Mouse (Mus musculus) layer of hippocampus, adult 18-20 months (tissue): ENCODE data around the gene Smu1. TPM values are rescaled to one million over a fixed set of nuclear protein-coding genes. Genes with fewer than 3 reads are reported as not detected.
A peak's percentile ranks its signal among the peaks of the same experiment; 100 is the strongest.
"Not testable (repeated sequence)": the region's sequence is repeated elsewhere in the genome, so short reads cannot be mapped to it uniquely, and the experiment has no call there.

Experiments
- DNase-seq, 2 experiments: peaks; one replicate each; pipeline ENCODE4 v3.0.0; 2022; ENCODE audit warnings: low spot score in 2 of 2
- long read RNA-seq: library from polyadenylated mRNA; stranded (forward); transcript quantifications from one replicate; pipeline ENCODE4 v2.0.0, GENCODE M21; 2021
- total RNA-seq, 2 experiments: library from RNA; stranded (reverse); gene quantifications; 2 replicates each; pipeline ENCODE4 v1.2.3; 2021

Gene Smu1
- total RNA-seq: 10 to 100 TPM; 48.9 to 55.4 TPM
- long read RNA-seq, transcript Smu1-201 (12 exons, 2,418 nt): major isoform, 92 of 97 reads
- long read RNA-seq, partial matches to known transcripts: 1 of 97 reads
- long read RNA-seq, other reads (novel, unspliced or antisense): 4 of 97 reads

DNA sequence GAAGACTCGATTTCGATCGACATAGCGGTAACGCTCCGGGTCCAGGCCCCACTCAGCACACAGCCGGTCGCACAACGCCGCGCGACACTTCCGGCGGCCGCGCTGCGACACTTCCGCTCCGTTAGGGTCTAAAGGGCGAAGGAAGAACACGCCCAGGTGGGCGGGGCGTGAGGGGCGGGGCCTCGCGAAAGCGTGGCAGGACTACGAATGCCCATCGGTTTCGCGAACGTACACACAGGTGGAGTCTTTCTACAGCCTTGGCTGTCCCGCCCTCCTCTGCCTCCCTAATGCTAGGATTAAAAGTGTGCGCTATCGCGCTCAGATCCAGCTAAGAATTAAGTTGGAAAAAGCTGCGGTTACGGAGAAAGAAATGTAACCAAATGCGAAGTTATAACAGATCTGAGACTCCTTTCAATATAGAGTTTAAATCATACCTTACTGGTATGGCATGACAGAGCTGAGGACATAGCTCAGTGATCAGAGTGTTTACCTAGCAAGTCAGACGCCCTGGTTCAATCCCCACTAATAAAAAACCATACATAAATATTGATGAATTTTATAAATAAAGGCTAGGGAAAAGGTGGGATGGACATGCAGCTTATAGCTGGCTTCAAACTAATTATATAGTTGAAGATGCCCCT lies at the start of gene Smu1:
Gene Smu1, minus strand, starts transcription at position 144 of the 641 bp plus-strand sequence.
- peak; percentile 93 to 97 for DNase-seq

GRCm38 (mm10) chr4:40807382-40807781 lies 49.7 kb upstream of the Smu1 start:
- DNase-seq: no peak

- no peak for DNase-seq
Observed at GRCm38 (mm10) chr4:40805401-40805800, 47.7 kb upstream of the Smu1 start.

- DNase-seq: no peak
Observed at GRCm38 (mm10) chr4:40802787-40803186, 45.1 kb upstream of the Smu1 start.

- DNase-seq: no peak
Observed at GRCm38 (mm10) chr4:40801908-40802307, 44.2 kb upstream of the Smu1 start.

- DNase-seq: no peak
Observed at GRCm38 (mm10) chr4:40800873-40801272, 43.1 kb upstream of the Smu1 start.

- DNase-seq: not testable (repeated sequence)
Observed at GRCm38 (mm10) chr4:40798833-40799555, 41.3 kb upstream of the Smu1 start.

DNA sequence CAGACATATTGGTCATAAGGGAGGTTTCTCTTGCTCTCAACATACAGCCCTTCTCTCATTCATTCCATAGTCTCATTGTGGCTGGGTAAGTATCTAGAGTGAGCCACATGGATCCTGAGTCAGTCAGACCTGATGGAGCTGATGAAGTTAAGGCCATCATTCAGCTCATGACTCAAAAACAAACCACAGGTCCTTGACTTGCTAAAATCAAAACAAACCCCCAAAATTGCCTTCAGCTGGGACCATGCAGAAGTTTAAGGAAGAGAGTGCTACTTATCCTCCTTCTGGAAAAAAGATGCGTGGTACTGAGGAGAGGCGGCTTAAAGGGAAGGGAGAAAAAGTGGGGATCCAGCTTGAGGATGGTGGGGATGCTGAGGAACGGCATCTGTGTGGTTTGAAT lies 38.0 kb upstream of the Smu1 start:
- DNase-seq: no peak

GRCm38 (mm10) chr4:40794320-40794719 lies 36.6 kb upstream of the Smu1 start:
- DNase-seq: no peak

DNA sequence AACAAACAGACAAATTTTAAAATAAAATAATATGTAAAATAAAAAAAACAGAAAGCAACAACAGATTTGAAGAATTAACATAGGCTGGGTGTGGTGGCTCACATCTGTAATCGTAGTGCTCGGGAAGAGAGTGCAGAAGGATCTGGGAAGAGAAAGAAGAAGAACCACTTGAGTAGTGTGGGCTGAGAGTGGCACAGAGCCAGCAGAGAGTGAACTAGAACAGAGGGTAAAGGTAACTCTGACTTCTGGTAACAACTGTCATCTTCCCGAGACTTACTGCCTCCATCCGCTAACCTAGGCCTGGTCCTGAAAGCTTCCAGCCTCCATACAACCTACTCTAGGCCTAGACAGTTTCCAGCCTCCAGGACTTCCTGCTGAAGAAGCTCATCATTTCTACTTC lies 33.5 kb upstream of the Smu1 start:
- no peak for DNase-seq

GRCm38 (mm10) chr4:40786578-40786977 lies 28.9 kb upstream of the Smu1 start:
- no peak for DNase-seq

GRCm38 (mm10) chr4:40785620-40786166 lies 28.0 kb upstream of the Smu1 start:
- no peak for DNase-seq

GRCm38 (mm10) chr4:40784556-40785169 lies 26.9 kb upstream of the Smu1 start:
- no peak for DNase-seq

DNA sequence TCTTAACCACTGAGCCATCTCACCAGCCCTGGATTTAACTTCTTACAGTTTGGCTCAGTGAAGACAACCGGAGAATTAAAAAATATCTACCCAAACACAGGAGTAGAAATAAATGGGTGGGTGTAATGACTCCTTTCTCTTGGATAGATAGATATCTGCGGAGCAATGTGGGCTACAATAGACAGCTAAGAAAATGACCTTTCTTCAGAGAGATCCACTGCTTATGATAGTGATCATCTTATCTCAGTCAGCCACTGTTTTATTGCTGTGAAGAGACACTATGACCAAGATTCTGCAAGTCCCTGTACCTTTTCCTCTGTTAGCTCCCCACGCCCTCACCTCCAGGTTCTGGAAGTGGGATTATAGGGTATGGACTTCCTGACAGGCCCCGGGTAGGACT lies 25.3 kb upstream of the Smu1 start:
- no peak for DNase-seq

DNA sequence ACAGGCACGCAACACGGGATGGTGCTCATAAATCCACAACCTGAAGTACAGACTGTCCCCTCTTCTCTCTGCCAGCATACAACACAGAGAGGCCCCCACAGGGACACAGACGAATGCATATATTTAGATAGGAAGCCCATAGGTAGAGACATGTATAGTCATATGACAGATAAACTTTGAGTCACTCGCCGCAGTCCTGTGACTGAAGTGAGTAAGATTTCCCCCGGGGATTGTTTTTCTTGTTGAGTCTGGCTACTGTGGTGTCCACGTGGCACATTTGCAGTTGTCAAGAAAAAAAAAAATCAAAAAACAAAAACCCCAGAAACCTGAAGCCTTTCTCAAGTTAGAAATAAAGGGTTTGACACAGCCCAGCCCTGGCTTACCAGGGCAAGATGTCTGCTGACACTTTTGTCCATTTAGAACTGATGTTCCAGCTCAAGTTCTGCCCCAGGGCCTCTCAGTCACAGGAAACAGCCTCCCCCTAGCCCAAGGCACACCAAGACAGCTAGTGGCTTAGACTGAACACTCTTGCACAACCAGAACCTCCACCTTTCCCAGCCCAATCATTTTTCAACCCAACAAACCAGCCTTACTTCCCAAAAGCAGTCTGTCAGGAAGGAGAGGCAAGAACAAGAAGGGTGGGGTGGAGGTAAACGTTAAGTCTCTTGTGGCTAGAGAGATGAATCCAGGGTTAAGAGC lies 24.2 kb upstream of the Smu1 start:
- DNase-seq: no peak

- no peak for DNase-seq
Observed at GRCm38 (mm10) chr4:40781143-40781542, 23.4 kb upstream of the Smu1 start.

DNA sequence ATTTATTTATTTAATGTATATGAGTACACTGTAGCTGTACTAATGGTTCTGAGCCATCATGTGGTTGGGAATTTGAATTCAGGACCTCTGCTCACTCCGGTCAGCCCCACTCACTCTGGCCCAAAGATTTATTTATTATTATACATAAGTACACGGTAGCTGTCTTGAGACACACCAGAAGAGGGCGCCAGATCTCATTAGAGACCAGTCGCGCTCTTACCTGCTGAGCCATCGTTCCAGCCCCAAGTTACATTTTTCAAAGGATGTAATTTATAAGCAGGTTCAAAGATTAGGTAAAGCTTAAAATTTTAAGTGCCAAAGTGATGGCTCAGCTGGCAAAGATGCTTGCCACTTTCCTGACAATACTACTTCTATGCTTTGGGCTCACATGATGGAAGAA lies 20.9 kb upstream of the Smu1 start:
- peak in 1 of 2 experiments; percentile 31 for DNase-seq

DNA sequence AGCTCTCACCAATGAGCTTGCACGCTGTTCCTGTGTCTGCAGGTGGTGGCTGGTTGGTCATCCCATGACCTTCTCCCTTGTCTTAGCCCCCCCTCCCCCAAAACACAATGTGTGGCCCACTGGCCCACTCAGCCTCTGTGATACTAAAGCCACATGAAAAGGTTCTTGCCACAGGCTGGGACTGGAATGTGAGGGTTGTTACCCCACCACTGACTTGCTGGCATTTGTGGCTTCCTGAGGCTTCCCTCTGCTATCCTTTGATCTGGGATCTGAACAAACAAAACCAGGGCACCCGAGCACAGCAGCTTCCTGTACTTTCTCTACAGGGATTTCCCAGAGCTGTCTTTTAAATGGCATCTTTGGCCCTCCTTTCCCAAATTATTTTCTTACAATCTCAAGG lies 19.4 kb upstream of the Smu1 start:
- no peak for DNase-seq

- DNase-seq: no peak
Observed at GRCm38 (mm10) chr4:40776416-40776815, 18.7 kb upstream of the Smu1 start.

DNA sequence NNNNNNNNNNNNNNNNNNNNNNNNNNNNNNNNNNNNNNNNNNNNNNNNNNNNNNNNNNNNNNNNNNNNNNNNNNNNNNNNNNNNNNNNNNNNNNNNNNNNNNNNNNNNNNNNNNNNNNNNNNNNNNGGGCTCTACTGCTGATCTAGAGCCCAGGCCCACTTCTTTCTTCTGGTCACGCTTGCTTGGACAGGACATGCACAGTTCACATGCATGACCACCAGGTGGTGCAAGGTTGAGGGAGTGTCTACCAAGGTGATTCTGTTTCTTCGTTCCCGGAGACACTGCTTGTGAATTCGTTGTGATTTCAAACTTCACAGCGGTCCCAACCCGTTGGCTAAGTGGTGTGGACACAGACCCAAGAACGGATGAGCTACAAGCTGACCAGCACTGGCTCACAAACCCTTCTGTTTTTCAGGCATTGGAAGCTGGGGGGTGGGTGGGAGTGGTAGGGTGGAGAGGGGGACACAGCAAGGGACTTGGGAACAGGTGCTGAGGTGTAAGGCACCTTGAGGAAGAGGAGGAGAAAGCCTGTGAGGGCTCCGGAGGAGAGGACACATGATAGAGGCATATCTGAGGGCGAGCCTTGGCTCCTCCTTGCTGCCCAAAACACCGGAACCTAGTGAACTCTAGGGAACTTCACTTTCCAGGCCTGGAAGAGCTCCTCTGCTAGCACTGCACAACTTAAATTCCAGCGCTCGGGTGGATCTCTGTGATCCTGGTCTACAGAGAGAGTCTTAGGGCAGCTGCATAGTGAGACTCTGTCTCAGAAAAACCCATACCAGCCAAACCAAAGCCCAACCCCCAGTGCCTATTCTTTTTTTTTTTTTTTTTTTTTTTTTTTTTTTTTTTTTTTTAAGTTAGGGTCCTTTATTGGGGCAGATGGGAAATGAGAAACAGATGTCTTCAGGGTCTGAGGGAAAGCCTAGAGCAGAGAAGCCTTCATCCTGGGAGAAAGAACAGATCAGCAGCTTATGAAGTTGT lies 16.8 kb upstream of the Smu1 start:
- peak; percentile 17 to 55 for DNase-seq
